Mouse (Mus musculus): ENCODE measurements at regions not wholly inside any gene's neighbourhood (a gene's known extent, or its start where the extent isn't known, plus 50 kb on each side); places are given as distances from the start of the nearest gene placed in this dataset.

- Histone ChIP-seq H3K27me3 (ENCODE audit: control insufficient read depth, insufficient read depth, low read length) (no peaks in the 10 kb centered on the region), H3K4me1 (ENCODE audit: control insufficient read depth, insufficient read depth, low read length) (peaks cover 10% of the 10 kb centered on the region), H3K36me3 (ENCODE audit: control insufficient read depth, insufficient read depth, low read length) (no peaks in the 10 kb centered on the region), H3K27ac (ENCODE audit: low read depth, low read length) (peak overlapping the region; percentile 85), H3K4me3 (ENCODE audit: low read depth, low read length) (peak overlapping the region; percentile 51), H3K9ac (ENCODE audit: low read length) (peak overlapping the region; percentile 87), H3K4me2 (peak overlapping the region; percentile 84), H3K9me3 (ENCODE audit: control insufficient read depth, low read length) (no peaks in the 10 kb centered on the region)
- peak; percentile 1; the same call in 1 of the 2 replicates for ATAC-seq (ENCODE audit: low FRiP score)
- peak; percentile 90 for DNase-seq (ENCODE audit: low spot score, missing footprints)
- 23% methylated on average over 13 of the region's 13 CpGs for WGBS
These were observed 69.6 kb downstream of the Zfp706 start for GRCm38 (mm10) chr15:36937757-36938498.

- DNase-seq (ENCODE audit: low spot score, missing footprints) = no peak
These were observed 70.4 kb downstream of the Zfp706 start for GRCm38 (mm10) chr15:36937067-36937657.

GRCm38 (mm10) chr15:36934801-36935200 is 72.8 kb downstream of the Zfp706 start:
- Histone ChIP-seq H3K9ac (ENCODE audit: low read length) (no peak overlapping the region), H3K4me2 (no peak overlapping the region), H3K4me3 (ENCODE audit: low read depth, low read length) (no peak overlapping the region), H3K27ac (ENCODE audit: low read depth, low read length) (no peak overlapping the region), H3K36me3 (ENCODE audit: control insufficient read depth, insufficient read depth, low read length) (no peaks in the 10 kb centered on the region), H3K4me1 (ENCODE audit: control insufficient read depth, insufficient read depth, low read length) (peaks cover 10% of the 10 kb centered on the region), H3K9me3 (ENCODE audit: control insufficient read depth, low read length) (no peaks in the 10 kb centered on the region), H3K27me3 (ENCODE audit: control insufficient read depth, insufficient read depth, low read length) (no peaks in the 10 kb centered on the region)
- DNase-seq (ENCODE audit: low spot score, missing footprints) (no peak), ATAC-seq (ENCODE audit: low FRiP score) (no peak)
- WGBS = 38% methylated on average over 3 of the region's 3 CpGs

More at GRCm38 (mm10) chr15:36937067-36937657, 70.4 kb downstream of the Zfp706 start:
- ATAC-seq (ENCODE audit: low FRiP score) = no peak
- Histone ChIP-seq H3K4me3 (ENCODE audit: low read depth, low read length) (no peak overlapping the region), H3K27ac (ENCODE audit: low read depth, low read length) (no peak overlapping the region), H3K4me1 (ENCODE audit: control insufficient read depth, insufficient read depth, low read length) (peaks cover 10% of the 10 kb centered on the region), H3K9me3 (ENCODE audit: control insufficient read depth, low read length) (no peaks in the 10 kb centered on the region), H3K9ac (ENCODE audit: low read length) (no peak overlapping the region), H3K36me3 (ENCODE audit: control insufficient read depth, insufficient read depth, low read length) (no peaks in the 10 kb centered on the region), H3K4me2 (no peak overlapping the region), H3K27me3 (ENCODE audit: control insufficient read depth, insufficient read depth, low read length) (no peaks in the 10 kb centered on the region)
- WGBS = 89% methylated on average over 11 of the region's 11 CpGs

GRCm38 (mm10) chr15:36933581-36933991 is 74.0 kb downstream of the Zfp706 start:
- Histone ChIP-seq H3K36me3 (ENCODE audit: control insufficient read depth, insufficient read depth, low read length) (no peaks in the 10 kb centered on the region), H3K9ac (ENCODE audit: low read length) (no peak overlapping the region), H3K4me3 (ENCODE audit: low read depth, low read length) (no peak overlapping the region), H3K27ac (ENCODE audit: low read depth, low read length) (no peak overlapping the region), H3K4me1 (ENCODE audit: control insufficient read depth, insufficient read depth, low read length) (peaks cover 10% of the 10 kb centered on the region), H3K9me3 (ENCODE audit: control insufficient read depth, low read length) (no peaks in the 10 kb centered on the region), H3K27me3 (ENCODE audit: control insufficient read depth, insufficient read depth, low read length) (no peaks in the 10 kb centered on the region), H3K4me2 (no peak overlapping the region)
- 82% methylated on average over 2 of the region's 2 CpGs for WGBS
- ATAC-seq (ENCODE audit: low FRiP score) (no peak), DNase-seq (ENCODE audit: low spot score, missing footprints) (no peak)

- Histone ChIP-seq H3K36me3 (ENCODE audit: control insufficient read depth, insufficient read depth, low read length) (no peaks in the 10 kb centered on the region), H3K4me1 (ENCODE audit: control insufficient read depth, insufficient read depth, low read length) (no peaks in the 10 kb centered on the region), H3K4me3 (ENCODE audit: low read depth, low read length) (no peak overlapping the region), H3K9ac (ENCODE audit: low read length) (no peak overlapping the region), H3K27ac (ENCODE audit: low read depth, low read length) (no peak overlapping the region), H3K27me3 (ENCODE audit: control insufficient read depth, insufficient read depth, low read length) (no peaks in the 10 kb centered on the region), H3K9me3 (ENCODE audit: control insufficient read depth, low read length) (no peaks in the 10 kb centered on the region), H3K4me2 (no peak overlapping the region)
- DNase-seq (ENCODE audit: low spot score, missing footprints) (no peak), ATAC-seq (ENCODE audit: low FRiP score) (no peak)
- WGBS = 85% methylated on average over 2 of the region's 2 CpGs
These were observed 76.1 kb downstream of the Zfp706 start for GRCm38 (mm10) chr15:36931460-36931859.

- Histone ChIP-seq H3K36me3 (ENCODE audit: control insufficient read depth, insufficient read depth, low read length) (no peaks in the 10 kb centered on the region), H3K9ac (ENCODE audit: low read length) (no peak overlapping the region), H3K4me3 (ENCODE audit: low read depth, low read length) (no peak overlapping the region), H3K4me2 (no peak overlapping the region), H3K9me3 (ENCODE audit: control insufficient read depth, low read length) (no peaks in the 10 kb centered on the region), H3K27me3 (ENCODE audit: control insufficient read depth, insufficient read depth, low read length) (no peaks in the 10 kb centered on the region), H3K4me1 (ENCODE audit: control insufficient read depth, insufficient read depth, low read length) (no peaks in the 10 kb centered on the region), H3K27ac (ENCODE audit: low read depth, low read length) (no peak overlapping the region)
- no peak for DNase-seq (ENCODE audit: low spot score, missing footprints)
- 88% methylated on average over 6 of the region's 6 CpGs for WGBS
- no peak for ATAC-seq (ENCODE audit: low FRiP score)
These were observed 77.1 kb downstream of the Zfp706 start for GRCm38 (mm10) chr15:36930433-36930832.

- no peak overlapping the region for H3K4me2 ChIP-seq
- DNase-seq (ENCODE audit: low spot score, missing footprints) (no peak), ATAC-seq (ENCODE audit: low FRiP score) (no peak)
- H3K9me3 ChIP-seq (ENCODE audit: control insufficient read depth, low read length) = no peaks in the 10 kb centered on the region
- 83% methylated on average over 2 of the region's 2 CpGs for WGBS
- no peak overlapping the region for H3K4me3 ChIP-seq (ENCODE audit: low read depth, low read length)
- no peaks in the 10 kb centered on the region for H3K4me1 ChIP-seq (ENCODE audit: control insufficient read depth, insufficient read depth, low read length)
- no peak overlapping the region for H3K27ac ChIP-seq (ENCODE audit: low read depth, low read length)
- no peaks in the 10 kb centered on the region for H3K36me3 ChIP-seq (ENCODE audit: control insufficient read depth, insufficient read depth, low read length)
- no peaks in the 10 kb centered on the region for H3K27me3 ChIP-seq (ENCODE audit: control insufficient read depth, insufficient read depth, low read length)
- H3K9ac ChIP-seq (ENCODE audit: low read length) = no peak overlapping the region
These were observed 77.8 kb downstream of the Zfp706 start for GRCm38 (mm10) chr15:36929786-36930185.

- Histone ChIP-seq H3K27ac (ENCODE audit: low read depth, low read length) (no peak overlapping the region), H3K9me3 (ENCODE audit: control insufficient read depth, low read length) (no peaks in the 10 kb centered on the region), H3K4me1 (ENCODE audit: control insufficient read depth, insufficient read depth, low read length) (no peaks in the 10 kb centered on the region), H3K36me3 (ENCODE audit: control insufficient read depth, insufficient read depth, low read length) (no peaks in the 10 kb centered on the region), H3K4me2 (no peak overlapping the region), H3K9ac (ENCODE audit: low read length) (no peak overlapping the region), H3K4me3 (ENCODE audit: low read depth, low read length) (no peak overlapping the region), H3K27me3 (ENCODE audit: control insufficient read depth, insufficient read depth, low read length) (no peaks in the 10 kb centered on the region)
- no peak for ATAC-seq (ENCODE audit: low FRiP score)
- no peak for DNase-seq (ENCODE audit: low spot score, missing footprints)
- WGBS = 91% methylated on average over 3 of the region's 3 CpGs
These were observed 78.5 kb downstream of the Zfp706 start for GRCm38 (mm10) chr15:36929088-36929487.

GRCm38 (mm10) chr15:36928678-36929077 is 78.9 kb downstream of the Zfp706 start:
- no peaks in the 10 kb centered on the region for H3K9me3 ChIP-seq (ENCODE audit: control insufficient read depth, low read length)
- no peak overlapping the region for H3K9ac ChIP-seq (ENCODE audit: low read length)
- no peaks in the 10 kb centered on the region for H3K27me3 ChIP-seq (ENCODE audit: control insufficient read depth, insufficient read depth, low read length)
- DNase-seq (ENCODE audit: low spot score, missing footprints) (no peak), ATAC-seq (ENCODE audit: low FRiP score) (no peak)
- no peak overlapping the region for H3K4me2 ChIP-seq
- H3K4me3 ChIP-seq (ENCODE audit: low read depth, low read length) = no peak overlapping the region
- H3K4me1 ChIP-seq (ENCODE audit: control insufficient read depth, insufficient read depth, low read length) = no peaks in the 10 kb centered on the region
- no peaks in the 10 kb centered on the region for H3K36me3 ChIP-seq (ENCODE audit: control insufficient read depth, insufficient read depth, low read length)
- no peak overlapping the region for H3K27ac ChIP-seq (ENCODE audit: low read depth, low read length)
- 94% methylated on average over 4 of the region's 4 CpGs for WGBS

Data from midbrain, embryonic 11.5 days (tissue).